ENCODE assay signal across 8 mouse cellular contexts in the genomic region with DNA sequence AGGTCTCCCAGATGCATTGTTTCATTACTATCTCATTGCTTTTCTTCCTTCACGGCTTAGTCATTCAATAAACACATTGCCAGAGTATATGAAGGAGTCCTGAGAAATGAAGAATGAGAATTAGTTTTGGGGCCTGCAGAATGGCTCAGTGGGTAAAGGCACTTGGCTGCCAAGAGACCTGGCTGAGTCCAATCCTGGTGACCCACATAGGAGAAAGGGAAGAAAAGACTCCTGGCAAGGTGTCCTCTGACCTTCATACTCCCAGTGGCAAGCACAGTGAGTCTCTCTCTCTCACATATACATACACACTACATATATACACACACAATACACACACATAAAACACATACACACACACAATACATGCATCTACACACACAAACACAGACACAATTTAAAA.
DNase-seq lines count a peak whose midpoint lies in the region; ATAC-seq and TF ChIP-seq lines count a peak whose summit lies in the region.

No protein-coding gene starts in this region.

- H3K4me1 ChIP-seq in heart, embryonic 13.5 days = peaks cover 49% of the 10 kb centered on the region
- H3K4me1 ChIP-seq in cerebellum, adult 2 months (ENCODE audit: control insufficient read depth, insufficient read depth, low read length) = peaks cover 2% of the 10 kb centered on the region; the same call in 1 of the 2 replicates
- peaks cover 20% of the 10 kb centered on the region for H3K4me1 ChIP-seq in heart, embryonic 16.5 days (ENCODE audit: control insufficient read depth, insufficient read depth, low read length)
- H3K4me1 ChIP-seq in midbrain, embryonic 10.5 days = peaks cover 25% of the 10 kb centered on the region

- 58% methylated on average over 1 of the region's 1 CpGs for WGBS in heart, embryonic 13.5 days
- 13% methylated on average over 1 of the region's 1 CpGs for WGBS in cerebellum, adult 2 months
- 33% methylated on average over 1 of the region's 1 CpGs for WGBS in heart, embryonic 16.5 days
- WGBS in midbrain, embryonic 10.5 days = 94% methylated on average over 1 of the region's 1 CpGs

- no peak for TF ChIP-seq CTCF in cerebellum, adult 2 months (IDR thresholded peaks at IDR 0.05; ENCODE audit: borderline replicate concordance, insufficient read depth, low read depth, low read length)

- intact Hi-C loops in heart, postnatal 10 days (cut with DNase I) = no loop called here

- H3K9me3 ChIP-seq in heart, embryonic 13.5 days = no peaks in the 10 kb centered on the region
- H3K9me3 ChIP-seq in heart, embryonic 16.5 days (replicated peaks; ENCODE audit: control insufficient read depth, low read length) = no peaks in the 10 kb centered on the region
- no peaks in the 10 kb centered on the region for H3K9me3 ChIP-seq in midbrain, embryonic 10.5 days (replicated peaks)

- H3K9ac ChIP-seq in heart, embryonic 13.5 days = peak overlapping the region; percentile 98
- H3K9ac ChIP-seq in heart, embryonic 16.5 days (ENCODE audit: low read length) = peak overlapping the region; percentile 96

- H3K4me2 ChIP-seq in heart, embryonic 13.5 days = peak overlapping the region; percentile 72
- peak overlapping the region; percentile 71 for H3K4me2 ChIP-seq in heart, embryonic 16.5 days (ENCODE audit: low read depth, low read length)

- no peak for DNase-seq in heart, postnatal 10 days
- peak; percentile 33 to 67 for DNase-seq in cerebellum, adult 2 months
- DNase-seq in midbrain, embryonic 10.5 days (ENCODE audit: low spot score) = no peak
- no peak for DNase-seq in retina, embryonic 14.5 days (ENCODE audit: low spot score)
- DNase-seq in urinary bladder, adult 2 months (ENCODE audit: low spot score) = no peak
- DNase-seq in right cerebral cortex, adult 18-20 months = no peak

- H3K4me3 ChIP-seq in heart, embryonic 13.5 days = peak overlapping the region; percentile 97
- H3K4me3 ChIP-seq in cerebellum, adult 2 months (replicated peaks; ENCODE audit: insufficient read depth, low read depth, low read length) = peak overlapping the region; percentile 22
- peak overlapping the region; percentile 96 for H3K4me3 ChIP-seq in heart, embryonic 16.5 days (ENCODE audit: low read length)
- H3K4me3 ChIP-seq in midbrain, embryonic 10.5 days = peak overlapping the region; percentile 98; the same call in 1 of the 2 replicates

- ATAC-seq in heart, embryonic 13.5 days (ENCODE audit: extremely low read depth, insufficient number of reproducible peaks, low FRiP score, low TSS enrichment) = no peak
- no peak for ATAC-seq in heart, embryonic 16.5 days (replicated peaks; ENCODE audit: extremely low read depth, insufficient read depth, low FRiP score)

- TF ChIP-seq POLR2A in cerebellum, adult 2 months (IDR thresholded peaks at IDR 0.05; ENCODE audit: borderline replicate concordance, insufficient read depth, low read length) = no peak

- no peaks in the 10 kb centered on the region for H3K27me3 ChIP-seq in heart, embryonic 13.5 days (replicated peaks)
- no peaks in the 10 kb centered on the region for H3K27me3 ChIP-seq in cerebellum, adult 2 months (ENCODE audit: control insufficient read depth, insufficient read depth, low read length)
- H3K27me3 ChIP-seq in heart, embryonic 16.5 days (ENCODE audit: control insufficient read depth, insufficient read depth, low read length) = no peaks in the 10 kb centered on the region
- H3K27me3 ChIP-seq in midbrain, embryonic 10.5 days (ENCODE audit: low read depth, poor library complexity, severe bottlenecking) = 0 out of 2 replicates have a peak, but pooled peaks cover 8% of the 10 kb centered on the region

- peaks cover 36% of the 10 kb centered on the region for H3K36me3 ChIP-seq in heart, embryonic 13.5 days
- peaks cover 14% of the 10 kb centered on the region for H3K36me3 ChIP-seq in heart, embryonic 16.5 days (ENCODE audit: control insufficient read depth, insufficient read depth)
- H3K36me3 ChIP-seq in midbrain, embryonic 10.5 days = peaks cover 16% of the 10 kb centered on the region; the same call in 1 of the 2 replicates

- H3K27ac ChIP-seq in heart, embryonic 13.5 days (replicated peaks) = peak overlapping the region; percentile 96
- no peak overlapping the region for H3K27ac ChIP-seq in cerebellum, adult 2 months (ENCODE audit: insufficient read depth, low read length)
- H3K27ac ChIP-seq in heart, embryonic 16.5 days (ENCODE audit: low read length) = peak overlapping the region; percentile 95
- H3K27ac ChIP-seq in midbrain, embryonic 10.5 days (replicated peaks) = no peak overlapping the region

Comparison
In these comparisons a context has a peak if more than half of its experiments do, and no peak if none do; other contexts are left out.
1. H3K27ac ChIP-seq: peak in heart, embryonic 13.5 days (single experiment) and heart, embryonic 16.5 days (single experiment); none in cerebellum, adult 2 months (single experiment) and midbrain, embryonic 10.5 days (single experiment).
2. H3K4me3 ChIP-seq: peak in every context shown above with its lines; median percentile 98 in midbrain, embryonic 10.5 days; 97 in heart, embryonic 13.5 days; 96 in heart, embryonic 16.5 days; 22 in cerebellum, adult 2 months.
3. DNase-seq: peak in cerebellum, adult 2 months (2 of 2); none in heart, postnatal 10 days (0 of 2), midbrain, embryonic 10.5 days (single experiment), retina, embryonic 14.5 days (single experiment), urinary bladder, adult 2 months (single experiment) and right cerebral cortex, adult 18-20 months (single experiment).